Mouse (Mus musculus) layer of hippocampus, adult 2 months (tissue): ENCODE results near the gene Mrtfa. TPM values are rescaled to one million over a fixed set of nuclear protein-coding genes. Genes with fewer than 3 reads are reported as not detected.

Experiments used
- DNase-seq, 2 experiments: peaks; one replicate each; pipeline ENCODE4 v3.0.0; 2022; ENCODE audit warnings: low spot score in 2 of 2
- H3K27ac ChIP-seq: fragments of 200-600 bp; 2 replicates; pipeline ENCODE4 v1.8.1; 2022
- H3K4me3 ChIP-seq: fragments of 200-600 bp; 2 replicates; pipeline ENCODE4 v1.8.1; 2022; ENCODE audit warnings: mild to moderate bottlenecking
- CTCF ChIP-seq: fragments of 200-600 bp; conservative IDR thresholded peaks from 2 replicates; pipeline ENCODE4 v1.8.1; 2022; ENCODE audit warnings: antibody characterized with exemption, mild to moderate bottlenecking, moderate library complexity
- total RNA-seq, 2 experiments: library from RNA; stranded (reverse); gene quantifications; 2 replicates each; pipeline ENCODE4 v1.2.3; 2021

The Mrtfa gene
- total RNA-seq, 2 experiments from 2014 or later = 109 to 115 TPM

GRCm38 (mm10) chr15:81101316-81101715, 89.2 kb downstream of the Mrtfa start:
- H3K4me3 ChIP-seq = peak overlapping the region; percentile 60; the same call in 1 of the 2 replicates
- no peak for DNase-seq
- H3K27ac ChIP-seq = peak overlapping the region; percentile 92; the same call in 1 of the 2 replicates
- no peak for TF ChIP-seq CTCF

GRCm38 (mm10) chr15:81099269-81099668, 91.3 kb downstream of the Mrtfa start:
- TF ChIP-seq CTCF = no peak

GRCm38 (mm10) chr15:81098689-81099088, 91.9 kb downstream of the Mrtfa start:
- Histone ChIP-seq H3K4me3 (peak overlapping the region; percentile 23; the same call in 1 of the 2 replicates), H3K27ac (peak overlapping the region; percentile 62; the same call in 1 of the 2 replicates)
- no peak for TF ChIP-seq CTCF
- no peak for DNase-seq

More at GRCm38 (mm10) chr15:81099269-81099668, 91.3 kb downstream of the Mrtfa start:
- Histone ChIP-seq H3K27ac (peak overlapping the region; percentile 62), H3K4me3 (peak overlapping the region; percentile 23)
- peak; percentile 46 to 50 for DNase-seq

- no peak for DNase-seq
- no peak for TF ChIP-seq CTCF
- peak overlapping the region; percentile 39; the same call in 1 of the 2 replicates for H3K27ac ChIP-seq
- no peak overlapping the region; the same call in 1 of the 2 replicates for H3K4me3 ChIP-seq
These were observed 92.7 kb downstream of the Mrtfa start for GRCm38 (mm10) chr15:81097896-81098295.

- peak overlapping the region; percentile 39; the same call in 1 of the 2 replicates for H3K27ac ChIP-seq
- no peak for DNase-seq
- H3K4me3 ChIP-seq = no peak overlapping the region; the same call in 1 of the 2 replicates
- no peak for TF ChIP-seq CTCF
These were observed 93.1 kb downstream of the Mrtfa start for GRCm38 (mm10) chr15:81097456-81097855.

GRCm38 (mm10) chr15:81096329-81097055, 94.1 kb downstream of the Mrtfa start:
- no peak overlapping the region for H3K4me3 ChIP-seq
- no peak for DNase-seq
- H3K27ac ChIP-seq = no peak overlapping the region; the same call in 1 of the 2 replicates
- no peak for TF ChIP-seq CTCF

GRCm38 (mm10) chr15:81093032-81093431, 97.5 kb downstream of the Mrtfa start:
- Histone ChIP-seq H3K27ac (peak overlapping the region; percentile 24; the same call in 1 of the 2 replicates), H3K4me3 (no peak overlapping the region)
- DNase-seq = no peak
- TF ChIP-seq CTCF = no peak

- H3K27ac ChIP-seq = peak overlapping the region; percentile 16; the same call in 1 of the 2 replicates
- no peak for DNase-seq
- TF ChIP-seq CTCF = no peak
These were observed 98.8 kb downstream of the Mrtfa start for GRCm38 (mm10) chr15:81091718-81092117.

GRCm38 (mm10) chr15:81087529-81087928, 103.0 kb downstream of the Mrtfa start:
- peak overlapping the region; percentile 39; the same call in 1 of the 2 replicates for H3K27ac ChIP-seq
- TF ChIP-seq CTCF = no peak
- no peak for DNase-seq
- no peak overlapping the region for H3K4me3 ChIP-seq

More at GRCm38 (mm10) chr15:81091718-81092117, 98.8 kb downstream of the Mrtfa start:
- H3K4me3 ChIP-seq = no peak overlapping the region

- no peak for DNase-seq
- no peak overlapping the region for H3K4me3 ChIP-seq
- peak overlapping the region; percentile 39; the same call in 1 of the 2 replicates for H3K27ac ChIP-seq
- TF ChIP-seq CTCF = no peak
These were observed 103.7 kb downstream of the Mrtfa start for GRCm38 (mm10) chr15:81086644-81087480.

GRCm38 (mm10) chr15:81083826-81084225, 106.7 kb downstream of the Mrtfa start:
- no peak overlapping the region for H3K4me3 ChIP-seq
- TF ChIP-seq CTCF = no peak
- peak overlapping the region; percentile 32; the same call in 1 of the 2 replicates for H3K27ac ChIP-seq
- DNase-seq = no peak

- no peak overlapping the region for H3K4me3 ChIP-seq
- no peak for DNase-seq
- H3K27ac ChIP-seq = peak overlapping the region; percentile 32; the same call in 1 of the 2 replicates
- TF ChIP-seq CTCF = no peak
These were observed 107.3 kb downstream of the Mrtfa start for GRCm38 (mm10) chr15:81083281-81083680.

GRCm38 (mm10) chr15:81081216-81081615, 109.3 kb downstream of the Mrtfa start:
- H3K27ac ChIP-seq = no peak overlapping the region
- no peak overlapping the region for H3K4me3 ChIP-seq
- DNase-seq = no peak
- TF ChIP-seq CTCF = no peak
